Mouse (Mus musculus) embryonic facial prominence, embryonic 15.5 days (tissue): ENCODE results near the gene Itga7. TPM values are rescaled to one million over a fixed set of nuclear protein-coding genes. Genes with fewer than 3 reads are reported as not detected.
A peak's percentile ranks its signal among the peaks of the same experiment; 100 is the strongest.
"Not testable (repeated sequence)": the region's sequence is repeated elsewhere in the genome, so short reads cannot be mapped to it uniquely, and the experiment has no call there.

Experiments used
- ATAC-seq: fragments of 200-750 bp; cut with Nextera tagmentation; 2 replicates; pipeline ENCODE4 v1.8.0; 2017; ENCODE audit warnings: low read depth, moderate TSS enrichment; ENCODE audit not compliant: insufficient number of reproducible peaks, low FRiP score, low TSS enrichment
- H3K27ac ChIP-seq: fragments of 300-500 bp; sonication (generic); replicated peaks from 2 replicates; pipeline ENCODE4 v1.5.1; 2015; ENCODE audit warnings: mild to moderate bottlenecking, inconsistent platforms
- H3K27me3 ChIP-seq: fragments of 300-500 bp; sonication (generic); 2 replicates; pipeline ENCODE4 v1.6.1; 2015; ENCODE audit warnings: inconsistent platforms
- H3K36me3 ChIP-seq: fragments of 300-500 bp; sonication (generic); 2 replicates; pipeline ENCODE4 v1.6.1; 2015; ENCODE audit warnings: mild to moderate bottlenecking, inconsistent platforms
- H3K4me1 ChIP-seq: fragments of 300-500 bp; sonication (generic); 2 replicates; pipeline ENCODE4 v1.6.1; 2015; ENCODE audit warnings: inconsistent platforms
- H3K4me2 ChIP-seq: fragments of 300-500 bp; sonication (generic); replicated peaks from 2 replicates; pipeline ENCODE4 v1.6.1; 2015; ENCODE audit warnings: mild to moderate bottlenecking, inconsistent platforms
- H3K4me3 ChIP-seq: fragments of 300-500 bp; sonication (generic); replicated peaks from 2 replicates; pipeline ENCODE4 v1.5.1; 2015; ENCODE audit warnings: mild to moderate bottlenecking, inconsistent platforms
- H3K9ac ChIP-seq: fragments of 300-500 bp; sonication (generic); 2 replicates; pipeline ENCODE4 v1.6.1; 2015; ENCODE audit warnings: inconsistent platforms
- H3K9me3 ChIP-seq: fragments of 300-500 bp; sonication (generic); replicated peaks from 2 replicates; pipeline ENCODE4 v1.6.1; 2016; ENCODE audit warnings: inconsistent platforms
- WGBS: fragments of 180-500 bp; shearing (Covaris S2); methylation state at CpG from one replicate; pipeline ENCODE4 v1.1.7; 2015; 5-methylcytosine and 5-hydroxymethylcytosine counted together
- polyA plus RNA-seq: library from polyadenylated mRNA; unstranded; fragments of >200 nt; fragmentation: Nextera tagmentation; extraction: Ambion mirVana; gene quantifications from 2 replicates; pipeline ENCODE4 v1.2.1, GENCODE M21; 2015

Gene Itga7
- polyA plus RNA-seq, 1 experiment from 2014 or later, result 14.3 TPM

GRCm38 (mm10) chr10:128990129-128990850 lies 56.7 kb downstream of the Itga7 start:
- 61% methylated on average over 7 of the region's 10 CpGs for WGBS
- H3K4me3 ChIP-seq, H3K27ac ChIP-seq, H3K36me3 ChIP-seq, H3K4me2 ChIP-seq, H3K9me3 ChIP-seq, H3K27me3 ChIP-seq, H3K4me1 ChIP-seq, H3K9ac ChIP-seq: not testable (repeated sequence)
- ATAC-seq, result 0 out of 2 replicates have a peak, but pooled peaks have one; percentile 19

- ATAC-seq, result no peak
- H3K9me3 ChIP-seq, result no peaks in the 10 kb centered on the region
- no peak overlapping the region for H3K9ac ChIP-seq
- no peaks in the 10 kb centered on the region for H3K4me1 ChIP-seq
- H3K4me3 ChIP-seq, result no peak overlapping the region
- no peak overlapping the region for H3K4me2 ChIP-seq
- no peak overlapping the region for H3K27ac ChIP-seq
- no peaks in the 10 kb centered on the region for H3K27me3 ChIP-seq
- H3K36me3 ChIP-seq, result no peaks in the 10 kb centered on the region
Measured at GRCm38 (mm10) chr10:128990994-128991393, 57.4 kb downstream of the Itga7 start.

- H3K9me3 ChIP-seq, result no peaks in the 10 kb centered on the region
- no peak overlapping the region for H3K27ac ChIP-seq
- no peak overlapping the region for H3K4me2 ChIP-seq
- WGBS, result 73% methylated on average over 1 of the region's 1 CpGs
- H3K4me3 ChIP-seq, result no peak overlapping the region
- no peaks in the 10 kb centered on the region for H3K36me3 ChIP-seq
- no peaks in the 10 kb centered on the region for H3K27me3 ChIP-seq
- H3K9ac ChIP-seq, result no peak overlapping the region
- no peak for ATAC-seq
- H3K4me1 ChIP-seq, result no peaks in the 10 kb centered on the region
Measured at GRCm38 (mm10) chr10:128995796-128996195, 62.2 kb downstream of the Itga7 start.

- Histone ChIP-seq H3K9ac (no peak overlapping the region), H3K9me3 (no peaks in the 10 kb centered on the region), H3K4me1 (no peaks in the 10 kb centered on the region), H3K4me3 (no peak overlapping the region), H3K4me2 (no peak overlapping the region), H3K27me3 (no peaks in the 10 kb centered on the region), H3K36me3 (no peaks in the 10 kb centered on the region), H3K27ac (no peak overlapping the region)
- 66% methylated on average over 4 of the region's 4 CpGs for WGBS
- no peak for ATAC-seq
Measured at GRCm38 (mm10) chr10:128996523-128997040, 63.0 kb downstream of the Itga7 start.

GRCm38 (mm10) chr10:129004032-129004920 lies 70.7 kb downstream of the Itga7 start:
- H3K27me3 ChIP-seq, result no peaks in the 10 kb centered on the region
- no peak overlapping the region for H3K9ac ChIP-seq
- no peak overlapping the region for H3K4me3 ChIP-seq
- no peaks in the 10 kb centered on the region for H3K4me1 ChIP-seq
- ATAC-seq, result no peak
- WGBS, result 82% methylated on average over 14 of the region's 14 CpGs
- H3K9me3 ChIP-seq, result no peaks in the 10 kb centered on the region
- H3K27ac ChIP-seq, result no peak overlapping the region
- H3K4me2 ChIP-seq, result no peak overlapping the region
- no peaks in the 10 kb centered on the region for H3K36me3 ChIP-seq

Other genes starting within 250 kb of the Itga7 start
- gene Rab5b, start 237.6 kb upstream of the Itga7 start, polyA plus RNA-seq, result 91.6 and 97.4 TPM in 2 replicates
- gene Pmel, start 229.6 kb upstream of the Itga7 start, polyA plus RNA-seq, result 27.2 and 29.8 TPM in 2 replicates
- 105 TPM in 2 replicates for gene Cdk2, start 228.8 kb upstream of the Itga7 start, polyA plus RNA-seq
- gene Dgka, start 189.0 kb upstream of the Itga7 start, polyA plus RNA-seq, result 25.6 and 26.5 TPM in 2 replicates
- 37.7 and 38.5 TPM in 2 replicates for gene Pym1, start 185.9 kb upstream of the Itga7 start, polyA plus RNA-seq
- gene Mmp19, start 142.9 kb upstream of the Itga7 start, polyA plus RNA-seq, result 2.3 and 2.6 TPM in 2 replicates
- 62.5 and 64.7 TPM in 2 replicates for gene Dnajc14, start 129.8 kb upstream of the Itga7 start, polyA plus RNA-seq
- 25.4 and 28.1 TPM in 2 replicates for gene Tmem198b, start 129.4 kb upstream of the Itga7 start, polyA plus RNA-seq
- 194 and 196 TPM in 2 replicates for gene Sarnp, start 116.5 kb upstream of the Itga7 start, polyA plus RNA-seq
- gene Ormdl2, start 112.2 kb upstream of the Itga7 start, polyA plus RNA-seq, result 58.2 and 61.7 TPM in 2 replicates
- 6.1 TPM in 2 replicates for gene Gdf11, start 42.1 kb upstream of the Itga7 start, polyA plus RNA-seq
- 1,010 and 1,093 TPM in 2 replicates for gene Cd63, start 32.8 kb upstream of the Itga7 start, polyA plus RNA-seq
- gene Rdh5, start 10.9 kb upstream of the Itga7 start, polyA plus RNA-seq, result 19.6 and 21.3 TPM in 2 replicates
- 224 and 226 TPM in 2 replicates for gene Bloc1s1, start 9.8 kb upstream of the Itga7 start, polyA plus RNA-seq
- gene Mettl7b, start 27.2 kb downstream of the Itga7 start, polyA plus RNA-seq, result 0.26 and 0.31 TPM in 2 replicates
- 0.05 TPM in 1 of 2 replicates, not detected in the other for gene Olfr9, start 55.6 kb downstream of the Itga7 start, polyA plus RNA-seq
- gene Olfr763, start 77.0 kb downstream of the Itga7 start, polyA plus RNA-seq, result not detected in 2 replicates
- gene Olfr764-ps1, start 106.1 kb downstream of the Itga7 start, polyA plus RNA-seq, result not detected in 2 replicates
- not detected in 2 replicates for gene Olfr765, start 116.2 kb downstream of the Itga7 start, polyA plus RNA-seq
- 0.07 TPM in 1 of 2 replicates, not detected in the other for gene Olfr766-ps1, start 135.2 kb downstream of the Itga7 start, polyA plus RNA-seq
- gene Olfr767, start 149.1 kb downstream of the Itga7 start, polyA plus RNA-seq, result not detected in 2 replicates
- 0.03 TPM in 1 of 2 replicates, not detected in the other for gene Olfr768, start 165.6 kb downstream of the Itga7 start, polyA plus RNA-seq
- gene Olfr769, start 184.0 kb downstream of the Itga7 start, polyA plus RNA-seq, result not detected in 2 replicates
- gene Olfr770, start 205.2 kb downstream of the Itga7 start, polyA plus RNA-seq, result not detected in 2 replicates
- gene Olfr771, start 230.9 kb downstream of the Itga7 start, polyA plus RNA-seq, result not detected in 2 replicates
- gene Olfr772, start 244.1 kb downstream of the Itga7 start, polyA plus RNA-seq, result not detected in 2 replicates